Mouse (Mus musculus) CH12F3 (cell line): ENCODE data around the gene Tcaf3.

ENCODE experiments used
- in situ Hi-C: fragments of 300-500 bp; cut with MboI; formaldehyde crosslinking; loops from 2 replicates; pipeline ENCODE4 v1.14.3; 2020; ENCODE audit warnings: low sequenced_read_pairs

The Tcaf3 gene

GRCm38 (mm10) chr6:42544846-42545245, 52.6 kb downstream of the Tcaf3 start:
- in situ Hi-C loops, result no loop called here

GRCm38 (mm10) chr6:42542036-42543031, 55.2 kb downstream of the Tcaf3 start:
- in situ Hi-C loops, result no loop called here

GRCm38 (mm10) chr6:42540681-42541080, 56.8 kb downstream of the Tcaf3 start:
- in situ Hi-C loops, result no loop called here

GRCm38 (mm10) chr6:42539711-42540110, 57.8 kb downstream of the Tcaf3 start:
- in situ Hi-C loops, result no loop called here
